Mouse (Mus musculus) liver, embryonic 14.5 days (tissue): Measurements from ENCODE around the gene Glrx3.

ENCODE experiments used
- CTCF ChIP-seq: IDR thresholded peaks from 2 replicates; pipeline ENCODE4 v1.5.1; 2016; ENCODE audit warnings: antibody characterized with exemption, low read depth, control low read depth
- EP300 ChIP-seq: IDR thresholded peaks from 2 replicates; pipeline ENCODE4 v1.6.1; 2016; ENCODE audit warnings: antibody characterized with exemption, low read depth

DNA sequence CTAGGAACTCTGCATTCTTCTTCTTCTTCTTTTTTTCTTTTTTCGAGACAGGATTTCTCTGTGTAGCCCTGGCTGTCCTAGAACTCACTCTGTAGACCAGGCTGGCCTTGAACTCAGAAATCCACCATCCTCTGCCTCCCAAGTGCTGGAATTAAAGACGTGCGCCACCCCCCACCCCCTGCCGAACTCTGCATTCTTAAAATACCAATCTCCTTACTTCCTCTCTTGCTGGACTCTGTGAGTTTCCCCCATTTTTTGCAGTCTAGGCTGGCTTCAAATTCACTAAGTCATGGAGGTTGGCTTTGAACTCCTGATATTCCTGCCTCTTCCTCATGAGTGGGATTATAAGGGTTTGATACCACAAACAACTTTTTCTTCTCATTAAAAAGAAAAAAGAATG, 10.7 kb upstream of the Glrx3 start:
- no peak for TF ChIP-seq CTCF
- TF ChIP-seq EP300: no peak
